13 mouse cellular contexts compared by ENCODE assay signal in the genomic region with DNA sequence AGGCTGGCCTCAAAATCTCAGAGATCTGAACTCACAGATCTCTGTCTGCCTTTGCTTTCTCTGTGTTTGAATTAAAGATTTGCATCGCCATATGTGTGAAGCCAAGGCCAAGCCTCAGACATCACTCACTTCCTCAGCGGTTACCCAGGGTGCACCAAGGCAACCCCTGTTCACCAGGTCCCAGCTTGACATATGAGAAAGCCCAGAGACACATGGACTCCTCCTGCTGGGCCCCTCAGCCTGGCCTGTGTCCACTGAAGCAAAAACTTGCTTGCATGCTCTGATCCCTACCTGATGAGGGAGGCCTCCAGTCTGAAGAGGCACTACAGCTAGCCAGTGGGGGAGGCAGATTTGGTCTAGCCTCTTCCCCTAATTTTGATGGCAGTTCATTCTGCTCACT.
DNase-seq lines count a peak whose midpoint lies in the region; ATAC-seq lines count a peak whose summit lies in the region.
"Had no signal": no experiment of that assay in that cellular context is flagged by ENCODE, and none has a peak within 500 bp of the region (broad histone marks: within the 10 kb centered on the region; RNA-seq: fewer than 3 reads in every experiment).

No protein-coding gene starts in this region.

- H3K4me2 ChIP-seq in neural tube, embryonic 11.5 days (ENCODE audit: low read depth) = no peak overlapping the region
- no peak overlapping the region for H3K4me2 ChIP-seq in hindbrain, embryonic 12.5 days (replicated peaks)
- H3K4me2 ChIP-seq in midbrain, embryonic 12.5 days (replicated peaks) = no peak overlapping the region
- no peak overlapping the region for H3K4me2 ChIP-seq in heart, embryonic 12.5 days
- H3K4me2 ChIP-seq: liver, embryonic 15.5 days had no signal

- H3K4me1 ChIP-seq in neural tube, embryonic 11.5 days (ENCODE audit: control insufficient read depth, insufficient read depth, low read length) = peaks cover 27% of the 10 kb centered on the region
- H3K4me1 ChIP-seq in hindbrain, embryonic 12.5 days = peaks cover 38% of the 10 kb centered on the region
- H3K4me1 ChIP-seq in midbrain, embryonic 12.5 days = peaks cover 40% of the 10 kb centered on the region
- H3K4me1 ChIP-seq in heart, embryonic 12.5 days (replicated peaks) = peaks cover 28% of the 10 kb centered on the region
- H3K4me1 ChIP-seq: liver, embryonic 15.5 days had no signal

- H3K27ac ChIP-seq in neural tube, embryonic 11.5 days (ENCODE audit: low read depth, low read length) = peak overlapping the region; percentile 72
- peak overlapping the region; percentile 88 for H3K27ac ChIP-seq in hindbrain, embryonic 12.5 days
- peak overlapping the region; percentile 95 for H3K27ac ChIP-seq in midbrain, embryonic 12.5 days (replicated peaks)
- H3K27ac ChIP-seq in heart, embryonic 12.5 days (ENCODE audit: poor library complexity, severe bottlenecking) = no peak overlapping the region
- H3K27ac ChIP-seq: liver, embryonic 15.5 days had no signal

- no peak for DNase-seq in neural tube, embryonic 11.5 days (ENCODE audit: low spot score)
- no peak for DNase-seq in neural tube, embryonic 10.5 days (ENCODE audit: extremely low spot score, low spot score)
- no peak for DNase-seq in adrenal gland, adult (ENCODE audit: inconsistent age in 2 of 2, low spot score in 1 of 2)
- DNase-seq: adrenal gland, adult 8-10 months; heart, adult 11 months; kidney, postnatal 36 days; lung, postnatal 4 days; thymus, postnatal 14 days had no signal

- H3K27me3 ChIP-seq in neural tube, embryonic 11.5 days (ENCODE audit: control insufficient read depth, insufficient read depth, low read length) = no peaks in the 10 kb centered on the region; the same call in 1 of the 2 replicates
- peaks cover 31% of the 10 kb centered on the region for H3K27me3 ChIP-seq in hindbrain, embryonic 12.5 days
- H3K27me3 ChIP-seq in midbrain, embryonic 12.5 days = peaks cover 22% of the 10 kb centered on the region
- H3K27me3 ChIP-seq in heart, embryonic 12.5 days (replicated peaks) = no peaks in the 10 kb centered on the region
- H3K27me3 ChIP-seq: liver, embryonic 15.5 days had no signal

- no peak overlapping the region for H3K4me3 ChIP-seq in neural tube, embryonic 11.5 days (ENCODE audit: low read depth, low read length)
- H3K4me3 ChIP-seq in hindbrain, embryonic 12.5 days = no peak overlapping the region
- H3K4me3 ChIP-seq in midbrain, embryonic 12.5 days = no peak overlapping the region
- H3K4me3 ChIP-seq in heart, embryonic 12.5 days = no peak overlapping the region
- H3K4me3 ChIP-seq: liver, embryonic 15.5 days had no signal

- H3K36me3 ChIP-seq in neural tube, embryonic 11.5 days (ENCODE audit: control insufficient read depth, insufficient read depth, low read length) = no peaks in the 10 kb centered on the region
- H3K36me3 ChIP-seq in hindbrain, embryonic 12.5 days = no peaks in the 10 kb centered on the region
- no peaks in the 10 kb centered on the region for H3K36me3 ChIP-seq in midbrain, embryonic 12.5 days
- H3K36me3 ChIP-seq in heart, embryonic 12.5 days = peaks cover 8% of the 10 kb centered on the region; the same call in 1 of the 2 replicates
- H3K36me3 ChIP-seq: liver, embryonic 15.5 days had no signal

- H3K9ac ChIP-seq in neural tube, embryonic 11.5 days (ENCODE audit: low read length) = no peak overlapping the region
- no peak overlapping the region for H3K9ac ChIP-seq in hindbrain, embryonic 12.5 days
- H3K9ac ChIP-seq in midbrain, embryonic 12.5 days (replicated peaks) = no peak overlapping the region
- no peak overlapping the region for H3K9ac ChIP-seq in heart, embryonic 12.5 days
- H3K9ac ChIP-seq: liver, embryonic 15.5 days had no signal

- 74% methylated on average over 2 of the region's 2 CpGs for WGBS in neural tube, embryonic 11.5 days
- 79% methylated on average over 2 of the region's 2 CpGs for WGBS in hindbrain, embryonic 12.5 days
- 81% methylated on average over 2 of the region's 2 CpGs for WGBS in midbrain, embryonic 12.5 days
- 79% methylated on average over 2 of the region's 2 CpGs for WGBS in heart, embryonic 12.5 days

- no peaks in the 10 kb centered on the region for H3K9me3 ChIP-seq in neural tube, embryonic 11.5 days (ENCODE audit: control insufficient read depth, low read length)
- H3K9me3 ChIP-seq in hindbrain, embryonic 12.5 days (replicated peaks) = no peaks in the 10 kb centered on the region
- no peaks in the 10 kb centered on the region for H3K9me3 ChIP-seq in midbrain, embryonic 12.5 days
- H3K9me3 ChIP-seq in heart, embryonic 12.5 days (replicated peaks) = no peaks in the 10 kb centered on the region
- H3K9me3 ChIP-seq: liver, embryonic 15.5 days had no signal

- ATAC-seq in neural tube, embryonic 11.5 days (ENCODE audit: insufficient read depth, low FRiP score, low TSS enrichment) = no peak
- ATAC-seq in hindbrain, embryonic 12.5 days (ENCODE audit: low FRiP score) = no peak
- ATAC-seq in midbrain, embryonic 12.5 days (ENCODE audit: low FRiP score, low read depth) = no peak
- ATAC-seq in megakaryocyte-erythroid progenitor cell, adult 5-6 weeks (replicated peaks; ENCODE audit: low FRiP score, low TSS enrichment, poor library complexity, severe bottlenecking) = no peak
- ATAC-seq in heart, embryonic 12.5 days (ENCODE audit: insufficient number of reproducible peaks, low FRiP score) = no peak
